ENCODE assay signal across 12 mouse cellular contexts in the genomic region with DNA sequence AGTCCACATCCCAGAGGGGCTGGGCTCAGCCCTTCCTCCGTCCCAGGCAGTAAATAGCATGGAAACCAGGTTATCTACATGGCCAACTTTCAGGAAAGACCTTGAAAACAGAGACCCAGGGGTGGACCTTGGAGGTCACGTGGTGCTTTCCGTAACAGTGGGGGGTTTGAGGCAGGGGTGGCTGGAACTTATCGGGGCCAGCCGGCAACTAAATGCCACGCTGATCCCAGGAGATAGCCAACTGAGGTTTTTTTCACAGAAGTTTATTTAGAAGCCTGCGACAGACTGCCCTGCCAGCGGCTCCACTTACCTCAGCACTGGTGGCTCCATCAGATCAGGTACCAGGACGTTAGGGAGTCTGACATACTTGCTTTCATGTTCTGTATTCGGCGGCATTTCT. TPM values are rescaled to one million over a fixed set of nuclear protein-coding genes. Genes with fewer than 3 reads are reported as not detected.
DNase-seq lines count a peak whose midpoint lies in the region; ATAC-seq lines count a peak whose summit lies in the region.
"Had no signal": no experiment of that assay in that cellular context is flagged by ENCODE, and none has a peak within 500 bp of the region (broad histone marks: within the 10 kb centered on the region; RNA-seq: fewer than 3 reads in every experiment).

No protein-coding gene starts in this region.

- no peaks in the 10 kb centered on the region for H3K4me1 ChIP-seq in forebrain, embryonic 13.5 days
- H3K4me1 ChIP-seq in forebrain, embryonic 15.5 days: peaks cover 4% of the 10 kb centered on the region; the same call in 1 of the 2 replicates
- no peaks in the 10 kb centered on the region for H3K4me1 ChIP-seq in midbrain, embryonic 11.5 days (ENCODE audit: control insufficient read depth, insufficient read depth, low read length)
- no peaks in the 10 kb centered on the region for H3K4me1 ChIP-seq in midbrain, embryonic 16.5 days (ENCODE audit: control insufficient read depth, insufficient read depth, low read length)
- H3K4me1 ChIP-seq in limb, embryonic 10.5 days: peaks cover 6% of the 10 kb centered on the region
- no peaks in the 10 kb centered on the region for H3K4me1 ChIP-seq in stomach, embryonic 16.5 days (ENCODE audit: control insufficient read depth, insufficient read depth, low read length)

- no peak overlapping the region for H3K4me3 ChIP-seq in forebrain, embryonic 13.5 days
- H3K4me3 ChIP-seq in forebrain, embryonic 15.5 days: no peak overlapping the region
- H3K4me3 ChIP-seq in midbrain, embryonic 11.5 days (ENCODE audit: low read depth, low read length): no peak overlapping the region
- no peak overlapping the region for H3K4me3 ChIP-seq in midbrain, embryonic 16.5 days (ENCODE audit: low read depth, low read length)
- peak overlapping the region; percentile 42 for H3K4me3 ChIP-seq in limb, embryonic 10.5 days
- peak overlapping the region; percentile 25 for H3K4me3 ChIP-seq in stomach, embryonic 16.5 days (replicated peaks; ENCODE audit: low read length)

- H3K9me3 ChIP-seq in forebrain, embryonic 13.5 days (replicated peaks): no peaks in the 10 kb centered on the region
- no peaks in the 10 kb centered on the region for H3K9me3 ChIP-seq in forebrain, embryonic 15.5 days
- no peaks in the 10 kb centered on the region for H3K9me3 ChIP-seq in midbrain, embryonic 11.5 days (ENCODE audit: control insufficient read depth, low read length)
- no peaks in the 10 kb centered on the region for H3K9me3 ChIP-seq in midbrain, embryonic 16.5 days (replicated peaks; ENCODE audit: control insufficient read depth, low read length, poor library complexity, severe bottlenecking)
- H3K9me3 ChIP-seq in limb, embryonic 10.5 days (replicated peaks): no peaks in the 10 kb centered on the region
- no peaks in the 10 kb centered on the region for H3K9me3 ChIP-seq in stomach, embryonic 16.5 days (replicated peaks; ENCODE audit: control insufficient read depth, low read length)

- DNase-seq in midbrain, embryonic 11.5 days (ENCODE audit: low spot score, missing footprints): peak; percentile 86
- peak; percentile 38 for DNase-seq in limb, embryonic 10.5 days (ENCODE audit: low spot score)
- DNase-seq in frontal cortex, postnatal 36 days (ENCODE audit: low spot score in 2 of 2): no peak
- no peak for DNase-seq in left cerebral cortex, adult 8-10 months (ENCODE audit: low spot score in 2 of 2)
- DNase-seq: lung, postnatal 10 days; right cerebral cortex, postnatal 25 days had no signal

- H3K27me3 ChIP-seq in forebrain, embryonic 13.5 days: peaks cover 23% of the 10 kb centered on the region
- peaks cover 26% of the 10 kb centered on the region; the same call in 1 of the 2 replicates for H3K27me3 ChIP-seq in forebrain, embryonic 15.5 days
- H3K27me3 ChIP-seq in midbrain, embryonic 11.5 days (ENCODE audit: control insufficient read depth, insufficient read depth, low read length): no peaks in the 10 kb centered on the region
- H3K27me3 ChIP-seq in midbrain, embryonic 16.5 days (ENCODE audit: control insufficient read depth, insufficient read depth, low read depth, low read length): no peaks in the 10 kb centered on the region; the same call in 1 of the 2 replicates
- H3K27me3 ChIP-seq in limb, embryonic 10.5 days (ENCODE audit: low read depth, poor library complexity, severe bottlenecking): peaks cover 9% of the 10 kb centered on the region; the same call in 1 of the 2 replicates
- H3K27me3 ChIP-seq in stomach, embryonic 16.5 days (ENCODE audit: control insufficient read depth, insufficient read depth, low read length): no peaks in the 10 kb centered on the region

- H3K4me2 ChIP-seq in forebrain, embryonic 13.5 days: peak overlapping the region; percentile 15; the same call in 1 of the 2 replicates
- no peak overlapping the region for H3K4me2 ChIP-seq in forebrain, embryonic 15.5 days (replicated peaks)
- H3K4me2 ChIP-seq in midbrain, embryonic 11.5 days: no peak overlapping the region; the same call in 1 of the 2 replicates
- no peak overlapping the region for H3K4me2 ChIP-seq in midbrain, embryonic 16.5 days (ENCODE audit: low read length)
- peak overlapping the region; percentile 33 for H3K4me2 ChIP-seq in stomach, embryonic 16.5 days (ENCODE audit: low read depth, low read length)

- H3K27ac ChIP-seq in forebrain, embryonic 13.5 days: no peak overlapping the region
- no peak overlapping the region for H3K27ac ChIP-seq in forebrain, embryonic 15.5 days (replicated peaks)
- H3K27ac ChIP-seq in midbrain, embryonic 11.5 days (ENCODE audit: low read depth, low read length): no peak overlapping the region
- no peak overlapping the region for H3K27ac ChIP-seq in midbrain, embryonic 16.5 days (ENCODE audit: low read length)
- no peak overlapping the region for H3K27ac ChIP-seq in limb, embryonic 10.5 days
- no peak overlapping the region for H3K27ac ChIP-seq in stomach, embryonic 16.5 days (ENCODE audit: low read length)

- H3K9ac ChIP-seq in forebrain, embryonic 13.5 days: no peak overlapping the region
- H3K9ac ChIP-seq in forebrain, embryonic 15.5 days (replicated peaks): no peak overlapping the region
- H3K9ac ChIP-seq in midbrain, embryonic 11.5 days (ENCODE audit: low read length): no peak overlapping the region
- no peak overlapping the region for H3K9ac ChIP-seq in midbrain, embryonic 16.5 days (ENCODE audit: low read depth, low read length)
- no peak overlapping the region for H3K9ac ChIP-seq in stomach, embryonic 16.5 days (ENCODE audit: low read length)

- no peak for ATAC-seq in forebrain, embryonic 13.5 days
- ATAC-seq in forebrain, embryonic 15.5 days (replicated peaks): no peak
- ATAC-seq in midbrain, embryonic 11.5 days (ENCODE audit: low FRiP score): no peak
- no peak for ATAC-seq in midbrain, embryonic 16.5 days
- no peak for ATAC-seq in stomach, embryonic 16.5 days (ENCODE audit: insufficient read depth, low FRiP score)

- WGBS in forebrain, embryonic 13.5 days: 8% methylated on average over 11 of the region's 11 CpGs
- WGBS in forebrain, embryonic 15.5 days: 10% methylated on average over 11 of the region's 11 CpGs
- WGBS in midbrain, embryonic 11.5 days: 14% methylated on average over 11 of the region's 11 CpGs
- WGBS in midbrain, embryonic 16.5 days: 10% methylated on average over 11 of the region's 11 CpGs
- 3% methylated on average over 11 of the region's 11 CpGs for WGBS in limb, embryonic 10.5 days
- 6% methylated on average over 11 of the region's 11 CpGs for WGBS in stomach, embryonic 16.5 days

- no peaks in the 10 kb centered on the region for H3K36me3 ChIP-seq in forebrain, embryonic 13.5 days (ENCODE audit: poor library complexity, severe bottlenecking)
- no peaks in the 10 kb centered on the region for H3K36me3 ChIP-seq in forebrain, embryonic 15.5 days
- no peaks in the 10 kb centered on the region for H3K36me3 ChIP-seq in midbrain, embryonic 11.5 days (ENCODE audit: control insufficient read depth, insufficient read depth, low read length)
- H3K36me3 ChIP-seq in midbrain, embryonic 16.5 days (ENCODE audit: control insufficient read depth, insufficient read depth, low read length): no peaks in the 10 kb centered on the region
- H3K36me3 ChIP-seq in limb, embryonic 10.5 days: no peaks in the 10 kb centered on the region
- H3K36me3 ChIP-seq in stomach, embryonic 16.5 days (ENCODE audit: control insufficient read depth, insufficient read depth, low read length): no peaks in the 10 kb centered on the region

RNA-seq across cellular contexts. Expression of gene Gata3, which starts 16.2 kb away (rescaled TPM):
- polyA plus RNA-seq in forebrain, embryonic 13.5 days (2015; fragmentation: Nextera tagmentation; extraction: Ambion mirVana): 1.4 and 3.3 TPM in 2 replicates
- polyA plus RNA-seq in forebrain, embryonic 15.5 days (2015; fragmentation: Nextera tagmentation; extraction: Ambion mirVana): 1.1 and 2.3 TPM in 2 replicates
- polyA plus RNA-seq in midbrain, embryonic 11.5 days (2014; fragmentation: Nextera tagmentation; extraction: Ambion mirVana): 34.1 and 34.8 TPM in 2 replicates
- 84.5 and 92.5 TPM in 2 replicates for polyA plus RNA-seq in midbrain, embryonic 16.5 days (2015; fragmentation: Nextera tagmentation; extraction: Ambion mirVana)
- polyA plus RNA-seq in limb, embryonic 10.5 days (2016; fragmentation: Nextera tagmentation; extraction: Ambion mirVana): 6.3 and 6.5 TPM in 2 replicates
- 3.2 and 3.6 TPM in 2 replicates for polyA plus RNA-seq in stomach, embryonic 16.5 days (2015; fragmentation: Nextera tagmentation; extraction: Ambion mirVana)
- total RNA-seq in left cerebral cortex, adult 8-10 months (2022): 1 to 10 TPM in 1 of 4 experiments, under 1 TPM in 1, not detected in 2; 0.28 to 1.4 TPM

RNA-seq across cellular contexts. Expression of gene 9230102O04Rik, which starts 16.7 kb away (rescaled TPM):
- not detected in 2 replicates for polyA plus RNA-seq in forebrain, embryonic 13.5 days (2015; fragmentation: Nextera tagmentation; extraction: Ambion mirVana)
- not detected in 2 replicates for polyA plus RNA-seq in forebrain, embryonic 15.5 days (2015; fragmentation: Nextera tagmentation; extraction: Ambion mirVana)
- polyA plus RNA-seq in midbrain, embryonic 11.5 days (2014; fragmentation: Nextera tagmentation; extraction: Ambion mirVana): 1.4 and 1.6 TPM in 2 replicates
- polyA plus RNA-seq in midbrain, embryonic 16.5 days (2015; fragmentation: Nextera tagmentation; extraction: Ambion mirVana): 2.3 and 4.0 TPM in 2 replicates
- 0.39 TPM in 1 of 2 replicates, not detected in the other for polyA plus RNA-seq in limb, embryonic 10.5 days (2016; fragmentation: Nextera tagmentation; extraction: Ambion mirVana)
- not detected in 2 replicates for polyA plus RNA-seq in stomach, embryonic 16.5 days (2015; fragmentation: Nextera tagmentation; extraction: Ambion mirVana)
- not detected for total RNA-seq in left cerebral cortex, adult 8-10 months (2022)
- total RNA-seq: adrenal gland, adult 18-20 months had no signal
- polyA plus RNA-seq: C2C12 had no signal

RNA-seq across cellular contexts. Expression of gene 4930412O13Rik, which starts 24.9 kb away (rescaled TPM):
- polyA plus RNA-seq in forebrain, embryonic 13.5 days (2015; fragmentation: Nextera tagmentation; extraction: Ambion mirVana): not detected in 2 replicates
- polyA plus RNA-seq in forebrain, embryonic 15.5 days (2015; fragmentation: Nextera tagmentation; extraction: Ambion mirVana): not detected in 2 replicates
- 0.20 and 1.2 TPM in 2 replicates for polyA plus RNA-seq in midbrain, embryonic 11.5 days (2014; fragmentation: Nextera tagmentation; extraction: Ambion mirVana)
- 1.1 and 1.6 TPM in 2 replicates for polyA plus RNA-seq in midbrain, embryonic 16.5 days (2015; fragmentation: Nextera tagmentation; extraction: Ambion mirVana)
- polyA plus RNA-seq in limb, embryonic 10.5 days (2016; fragmentation: Nextera tagmentation; extraction: Ambion mirVana): 0.46 and 0.55 TPM in 2 replicates
- not detected in 2 replicates for polyA plus RNA-seq in stomach, embryonic 16.5 days (2015; fragmentation: Nextera tagmentation; extraction: Ambion mirVana)
- total RNA-seq in left cerebral cortex, adult 8-10 months (2022): not detected
- polyA plus RNA-seq: C2C12 had no signal

Comparison
In these comparisons a context has a peak if more than half of its experiments do, and no peak if none do; other contexts are left out.
1. H3K4me2 ChIP-seq: peak in forebrain, embryonic 13.5 days (single experiment) and stomach, embryonic 16.5 days (single experiment); none in forebrain, embryonic 15.5 days (single experiment), midbrain, embryonic 11.5 days (single experiment) and midbrain, embryonic 16.5 days (single experiment).
2. H3K4me3 ChIP-seq: peak in limb, embryonic 10.5 days (single experiment) and stomach, embryonic 16.5 days (single experiment); none in forebrain, embryonic 13.5 days (single experiment), forebrain, embryonic 15.5 days (single experiment), midbrain, embryonic 11.5 days (single experiment) and midbrain, embryonic 16.5 days (single experiment).
3. DNase-seq: peak in midbrain, embryonic 11.5 days (single experiment) and limb, embryonic 10.5 days (single experiment); none in frontal cortex, postnatal 36 days (0 of 2) and left cerebral cortex, adult 8-10 months (0 of 2).